Mouse (Mus musculus): Measurements from ENCODE around the gene Pip4k2b. TPM values are rescaled to one million over a fixed set of nuclear protein-coding genes. Genes with fewer than 3 reads are reported as not detected.

Pip4k2b gene
- polyA plus RNA-seq, 1 experiment: 4.5 TPM

DNA sequence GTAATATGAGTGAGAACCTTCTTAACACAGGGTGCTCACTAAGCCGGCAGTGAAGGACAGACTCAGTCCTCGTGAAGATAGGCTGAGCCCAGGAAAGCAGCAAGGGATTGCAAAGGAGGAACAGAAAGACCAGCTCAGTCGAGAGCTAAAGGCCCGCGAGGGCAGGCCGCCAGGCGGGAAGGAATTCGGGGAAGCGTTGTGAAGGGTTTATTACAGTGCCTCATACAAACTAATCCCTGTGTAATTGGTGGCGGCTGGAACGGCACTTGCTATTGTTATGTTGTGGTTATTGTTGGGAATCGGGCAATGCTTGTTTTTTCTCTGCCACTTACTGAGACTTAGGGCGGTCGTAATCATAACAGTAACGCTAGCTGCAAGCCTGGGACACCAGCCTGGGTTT is 67.1 kb downstream of the Pip4k2b start:
- no peak for DNase-seq (ENCODE audit: low read depth, low spot score)
- WGBS: 42% methylated on average over 15 of the region's 15 CpGs

DNA sequence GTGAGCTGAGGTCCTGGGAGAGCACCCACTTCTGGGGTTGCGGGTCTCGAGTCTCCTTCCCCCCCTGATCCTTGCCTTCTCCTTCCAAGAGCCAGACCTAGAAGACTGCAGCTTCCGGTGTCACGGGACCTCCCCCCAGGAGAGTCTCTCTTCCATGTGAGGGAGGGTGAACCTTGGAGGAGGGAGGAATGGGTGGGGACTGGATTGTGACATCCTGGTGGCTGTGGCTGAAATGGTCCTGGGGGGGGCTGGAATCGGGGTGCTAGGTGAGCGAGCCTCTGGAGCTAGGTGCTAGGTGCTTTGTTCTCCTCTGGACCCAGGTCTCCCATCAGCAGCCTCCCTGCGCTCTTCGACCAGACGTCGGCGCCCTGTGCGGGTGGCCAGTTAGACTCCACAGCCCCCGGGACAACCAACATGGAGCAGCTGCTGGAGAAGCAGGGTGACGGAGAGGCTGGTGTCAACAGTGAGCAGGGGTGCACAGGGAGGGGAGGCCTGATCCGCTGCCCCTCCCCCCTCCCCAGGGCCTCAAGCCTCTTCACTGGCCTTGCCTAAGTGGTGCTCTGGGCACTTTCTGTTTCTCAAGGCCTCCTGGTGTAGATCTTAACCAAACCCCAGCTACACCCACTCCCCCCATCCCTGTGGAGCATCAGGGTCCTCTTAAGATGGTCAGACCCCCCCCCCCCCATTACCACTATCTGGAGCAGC is 68.3 kb downstream of the Pip4k2b start:
- DNase-seq (ENCODE audit: low read depth, low spot score): no peak
- WGBS: 92% methylated on average over 15 of the region's 15 CpGs

DNA sequence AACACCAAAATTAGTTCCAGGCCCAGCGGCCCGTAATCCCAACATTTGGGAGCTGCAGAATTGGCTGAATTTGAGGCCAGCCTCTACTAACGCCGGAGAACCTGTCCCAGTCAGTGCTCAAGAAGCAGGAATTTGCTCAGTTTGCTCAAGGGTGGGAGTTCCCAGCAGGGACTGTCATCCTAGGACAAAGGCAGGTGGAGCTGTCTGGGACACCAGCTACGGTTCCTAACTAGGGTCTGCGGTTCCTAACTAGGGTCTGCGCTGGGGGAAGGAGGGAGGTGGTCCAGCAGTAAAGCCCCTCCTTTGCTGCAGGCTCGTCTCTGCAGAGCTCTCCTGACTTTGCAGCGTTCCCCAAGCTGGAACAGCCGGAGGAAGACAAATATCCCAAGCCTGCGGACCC is 71.4 kb downstream of the Pip4k2b start:
- no peak for DNase-seq (ENCODE audit: low read depth, low spot score)
- WGBS: 89% methylated on average over 11 of the region's 11 CpGs

DNA sequence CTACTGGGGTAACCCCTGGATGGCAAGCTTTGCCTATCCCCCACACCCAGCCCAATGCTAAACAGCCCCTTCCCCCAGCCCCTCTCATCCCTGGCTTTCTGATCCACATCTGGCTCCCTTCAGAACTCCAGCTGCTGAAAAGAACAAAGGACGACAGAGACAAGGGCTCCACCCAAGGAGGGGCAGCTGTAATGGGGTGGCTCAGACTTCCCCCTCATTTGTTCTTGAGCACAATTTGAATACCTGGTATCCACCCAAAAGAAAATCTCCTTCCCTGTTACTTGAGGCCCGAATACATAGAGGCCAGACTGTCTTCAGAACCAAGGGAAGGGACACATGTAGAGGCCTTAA is 73.4 kb downstream of the Pip4k2b start:
- 60% methylated on average over 2 of the region's 2 CpGs for WGBS

DNA sequence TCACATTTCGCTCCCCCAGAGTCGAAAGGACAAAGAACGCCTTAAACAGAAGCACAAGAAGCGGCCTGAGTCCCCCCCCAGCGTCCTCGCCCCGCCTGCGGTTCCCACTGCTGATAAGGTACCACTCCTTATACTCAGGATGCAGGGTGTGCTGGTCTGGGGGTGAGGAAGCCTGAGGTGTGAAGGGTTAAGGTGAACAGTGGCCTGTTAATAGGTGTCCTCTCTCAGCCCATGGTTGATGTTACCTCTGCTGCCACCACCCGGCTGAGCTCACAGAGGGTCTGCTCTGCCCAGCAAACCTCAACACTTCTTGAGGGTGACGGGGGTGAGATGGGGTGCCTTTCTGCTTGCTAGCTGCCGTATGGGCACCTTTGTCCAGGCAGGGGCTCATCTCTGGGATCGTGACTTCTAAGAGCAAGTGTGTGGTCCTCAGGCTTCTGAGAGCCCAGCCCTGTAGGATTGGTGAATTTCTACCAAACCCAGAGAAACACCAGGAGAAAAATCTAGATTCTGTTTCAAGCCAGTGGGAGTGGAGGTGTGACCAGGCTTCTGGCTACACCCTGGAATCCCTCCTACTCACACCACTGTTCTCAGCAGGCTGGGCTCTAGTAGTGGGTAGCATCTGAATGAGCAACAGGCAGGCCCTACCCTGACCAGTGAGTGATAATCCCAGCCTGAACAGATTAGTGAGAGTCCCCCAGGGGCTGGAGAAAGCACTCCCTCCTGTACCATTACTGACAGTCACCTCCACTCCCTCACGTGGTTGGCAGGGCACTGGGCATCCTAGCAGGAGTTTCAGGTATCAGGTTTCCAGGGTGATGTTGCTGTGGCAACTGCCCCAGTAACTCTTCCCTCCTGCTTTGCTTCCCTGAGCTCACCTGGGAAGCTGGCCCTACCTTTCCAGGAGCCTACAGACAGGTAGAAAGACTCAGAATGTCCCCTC is 74.0 kb downstream of the Pip4k2b start:
- WGBS: 77% methylated on average over 13 of the region's 13 CpGs
- no peak for DNase-seq (ENCODE audit: low read depth, low spot score)

More for the DNA sequence above, 73.4 kb downstream of the Pip4k2b start:
- DNase-seq (ENCODE audit: low read depth, low spot score): no peak

DNA sequence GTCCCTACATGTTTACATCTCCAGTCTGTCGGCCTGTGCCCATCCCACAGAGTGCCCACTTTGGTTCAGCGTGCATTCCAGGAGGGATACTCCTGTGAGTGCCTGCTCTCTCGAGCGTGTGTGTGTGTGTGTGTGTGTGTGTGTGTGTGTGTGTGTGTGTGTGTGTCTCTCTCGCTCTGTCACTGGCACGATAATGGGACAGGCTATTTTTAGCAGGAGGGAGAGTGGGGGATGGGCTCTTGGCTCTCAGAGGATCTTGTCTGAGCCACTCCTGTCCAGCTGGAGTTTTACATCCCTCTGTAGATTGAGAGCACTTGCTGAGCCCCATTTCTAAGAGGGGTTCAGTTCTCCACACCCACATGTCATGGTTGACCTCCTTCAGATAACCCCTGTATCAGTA is 74.7 kb downstream of the Pip4k2b start:
- 53% methylated on average over 6 of the region's 6 CpGs for WGBS
- DNase-seq (ENCODE audit: low read depth, low spot score): no peak

DNA sequence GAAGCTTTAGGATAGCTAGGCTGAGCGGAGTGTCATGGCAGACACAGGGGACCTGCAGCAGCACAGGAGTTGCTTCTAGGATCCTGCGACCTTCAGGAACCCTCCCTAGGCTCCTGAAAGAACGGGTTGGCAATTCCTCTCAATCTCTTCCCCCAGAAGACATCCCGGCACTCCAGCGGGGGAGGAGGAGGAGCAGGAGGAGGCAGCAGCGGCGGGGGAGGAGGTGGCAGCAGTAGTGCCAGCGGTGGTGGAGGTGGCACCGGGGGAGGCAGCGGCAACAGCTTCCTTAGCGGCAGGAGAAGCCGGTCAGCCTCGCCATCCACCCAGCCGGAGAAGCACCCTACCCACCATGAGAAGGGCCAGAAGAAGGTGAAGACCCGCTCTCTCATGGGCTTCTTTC is 75.2 kb downstream of the Pip4k2b start:
- WGBS: 71% methylated on average over 15 of the region's 15 CpGs
- DNase-seq (ENCODE audit: low read depth, low spot score): no peak

DNA sequence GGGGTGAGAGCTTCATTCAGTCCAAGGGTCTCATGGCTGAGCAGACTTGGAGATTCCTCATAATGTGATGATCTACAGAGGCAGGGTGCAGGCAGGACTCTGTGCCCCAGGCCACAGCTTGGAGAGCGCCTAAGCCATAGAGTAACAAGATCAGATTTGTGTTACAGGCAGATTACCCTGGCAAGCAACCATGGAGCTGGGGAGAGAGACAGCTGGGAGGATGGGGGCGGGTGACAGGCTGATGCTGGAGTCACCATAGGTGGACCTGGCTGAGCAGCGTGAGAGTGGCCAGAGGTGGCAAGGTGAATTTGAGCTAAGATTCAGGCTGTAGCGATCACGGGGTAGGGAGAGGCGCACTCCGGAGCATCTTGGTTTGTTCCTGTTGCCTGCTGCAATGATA is 76.3 kb downstream of the Pip4k2b start:
- WGBS: 93% methylated on average over 7 of the region's 7 CpGs
- DNase-seq (ENCODE audit: low read depth, low spot score): no peak

DNA sequence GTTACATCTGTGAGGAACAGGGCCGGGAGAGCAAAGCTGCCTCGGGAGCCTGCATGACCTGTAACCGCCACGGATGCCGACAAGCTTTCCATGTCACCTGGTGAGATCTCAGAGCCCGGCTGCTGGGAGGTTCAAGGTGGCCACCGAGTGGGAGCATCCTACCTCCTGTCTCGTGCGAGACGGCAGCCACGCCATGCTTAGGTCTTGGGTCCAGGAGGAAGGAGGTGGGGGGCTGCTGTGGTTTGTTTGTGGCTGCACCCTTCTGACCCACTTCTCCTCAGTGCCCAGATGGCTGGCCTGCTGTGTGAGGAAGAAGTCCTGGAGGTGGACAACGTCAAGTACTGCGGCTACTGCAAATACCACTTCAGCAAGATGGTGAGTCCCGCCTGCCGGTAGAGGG is 77.7 kb downstream of the Pip4k2b start:
- no peak for DNase-seq (ENCODE audit: low read depth, low spot score)
- WGBS: 92% methylated on average over 15 of the region's 15 CpGs

DNA sequence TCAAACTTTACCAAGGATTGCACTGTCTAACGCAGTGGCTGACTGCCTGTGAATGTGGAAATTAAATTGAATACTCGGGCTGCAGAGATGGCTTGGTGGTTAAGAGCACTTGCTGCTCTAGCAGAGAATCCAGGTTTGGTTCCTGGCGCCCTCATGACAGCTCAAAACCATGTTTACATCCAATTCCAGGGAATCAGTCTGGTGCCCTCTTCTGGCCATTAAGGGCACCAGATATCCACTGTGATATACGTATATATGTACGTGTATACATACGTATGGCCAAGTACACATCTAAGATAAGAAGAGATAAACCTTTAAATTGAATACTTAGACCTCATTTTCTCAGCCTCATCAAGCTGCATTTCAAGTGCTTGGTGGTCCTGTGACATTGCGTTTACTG is 78.3 kb downstream of the Pip4k2b start:
- no peak for DNase-seq (ENCODE audit: low read depth, low spot score)
- WGBS: 94% methylated on average over 7 of the region's 7 CpGs

DNA sequence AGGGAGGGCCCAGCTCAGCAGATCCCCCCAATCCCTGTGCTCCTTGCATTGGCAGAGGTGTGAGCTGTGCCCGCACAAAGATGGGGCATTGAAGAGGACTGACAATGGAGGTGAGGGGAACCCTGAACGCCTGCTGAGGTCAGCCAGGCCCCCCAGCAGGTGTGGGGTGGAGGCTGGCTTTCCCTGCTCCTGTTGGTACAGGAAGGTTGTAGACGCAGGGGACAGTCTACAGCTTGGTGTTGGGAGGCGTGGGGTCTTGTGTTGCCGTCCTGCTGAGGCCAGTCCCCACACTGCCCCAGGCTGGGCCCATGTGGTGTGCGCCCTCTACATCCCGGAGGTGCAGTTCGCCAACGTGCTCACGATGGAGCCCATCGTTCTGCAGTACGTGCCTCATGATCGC is 79.1 kb downstream of the Pip4k2b start:
- 93% methylated on average over 13 of the region's 13 CpGs for WGBS
- no peak for DNase-seq (ENCODE audit: low read depth, low spot score)

Other genes starting within 250 kb of the Pip4k2b start
- gene 4933428G20Rik, start 244.4 kb downstream of the Pip4k2b start, polyA plus RNA-seq (2012; rRNA removed): not detected in 2 replicates
- gene Srcin1, start 168.5 kb downstream of the Pip4k2b start, polyA plus RNA-seq (2012; rRNA removed): 0.14 and 0.19 TPM in 2 replicates
- 1.2 and 1.5 TPM in 2 replicates for gene Epop, start 115.0 kb downstream of the Pip4k2b start, polyA plus RNA-seq (2012; rRNA removed)
- gene Mllt6, start 81.3 kb downstream of the Pip4k2b start, polyA plus RNA-seq (2012; rRNA removed): 15.8 and 23.9 TPM in 2 replicates
- 318 and 359 TPM in 2 replicates for gene Cisd3, start 58.9 kb downstream of the Pip4k2b start, polyA plus RNA-seq (2012; rRNA removed)
- gene Pcgf2, start 44.2 kb downstream of the Pip4k2b start, polyA plus RNA-seq (2012; rRNA removed): 26.2 and 38.3 TPM in 2 replicates
- 509 and 538 TPM in 2 replicates for gene Psmb3, start 41.3 kb downstream of the Pip4k2b start, polyA plus RNA-seq (2012; rRNA removed)
- gene Cwc25, start 21.9 kb upstream of the Pip4k2b start, polyA plus RNA-seq (2012; rRNA removed): 5.1 and 7.0 TPM in 2 replicates
- gene 1700001P01Rik, start 31.2 kb upstream of the Pip4k2b start, polyA plus RNA-seq (2012; rRNA removed): 0.22 TPM in 1 of 2 replicates, not detected in the other
- 115 and 147 TPM in 2 replicates for gene Rpl23, start 37.7 kb upstream of the Pip4k2b start, polyA plus RNA-seq (2012; rRNA removed)
- gene Lasp1, start 54.3 kb upstream of the Pip4k2b start, polyA plus RNA-seq (2012; rRNA removed): 251 and 313 TPM in 2 replicates
- gene B230217C12Rik, start 96.1 kb upstream of the Pip4k2b start, polyA plus RNA-seq (2012; rRNA removed): 1.2 and 1.4 TPM in 2 replicates
- 0.27 and 0.33 TPM in 2 replicates for gene Fbxo47, start 139.4 kb upstream of the Pip4k2b start, polyA plus RNA-seq (2012; rRNA removed)
- gene Plxdc1, start 241.7 kb upstream of the Pip4k2b start, polyA plus RNA-seq (2012; rRNA removed): 1.3 and 1.6 TPM in 2 replicates

Data from large intestine, adult 2 months (tissue).